Mouse (Mus musculus) kidney, adult 2 months (tissue): Measurements from ENCODE around the gene Mill2.

ENCODE experiments used
- CTCF ChIP-seq: fragments of 200-500 bp; conservative IDR thresholded peaks from 2 replicates; pipeline ENCODE4 v1.5.1; 2011; ENCODE audit warnings: low read depth, mild to moderate bottlenecking, control low read depth, low read length, moderate library complexity, mixed read lengths; ENCODE audit not compliant: insufficient read depth, insufficient read length
- POLR2A ChIP-seq: fragments of 200-500 bp; IDR thresholded peaks from one replicate; pipeline ENCODE4 v1.6.1; 2011; ENCODE audit warnings: low read depth, low read length, control low read depth

DNA sequence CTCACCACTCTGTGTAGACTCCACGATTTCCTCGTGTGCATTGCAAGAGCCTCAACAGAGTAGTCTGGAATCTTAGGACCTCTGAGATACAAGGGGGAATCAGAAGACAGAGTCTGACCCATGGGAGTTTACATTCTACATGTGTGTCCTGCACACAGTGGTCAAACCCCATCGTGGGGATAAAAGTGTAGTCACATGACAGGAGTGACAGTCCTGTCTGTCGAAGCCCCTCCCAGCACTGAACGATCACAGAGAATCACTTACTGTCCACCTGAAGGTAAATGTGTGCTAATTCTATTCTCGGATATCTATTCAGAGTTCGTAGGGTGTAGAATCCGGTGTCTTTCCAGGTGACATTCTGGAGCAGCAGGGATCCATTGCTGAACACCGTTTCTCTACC, 21.5 kb upstream of the Mill2 start:
- TF ChIP-seq POLR2A = no peak
- no peak for TF ChIP-seq CTCF
